Mouse (Mus musculus) liver, postnatal 0 days (tissue): ENCODE data around the gene Sptbn4. TPM values are rescaled to one million over a fixed set of nuclear protein-coding genes. Genes with fewer than 3 reads are reported as not detected.

ENCODE experiments used
- ATAC-seq: fragments of 200-750 bp; cut with Nextera tagmentation; 2 replicates; pipeline ENCODE4 v1.8.0; 2017; ENCODE audit warnings: mild to moderate bottlenecking, moderate library complexity
- DNase-seq: peaks from one replicate; pipeline ENCODE4 v3.0.0-alpha.2; 2016
- H3K27ac ChIP-seq: fragments of 300-500 bp; sonication (generic); 2 replicates; pipeline ENCODE4 v1.5.1; 2014; ENCODE audit warnings: antibody characterized with exemption, moderate library complexity, mild to moderate bottlenecking, low read depth
- H3K27me3 ChIP-seq: fragments of 300-500 bp; sonication (generic); 2 replicates; pipeline ENCODE4 v1.6.1; 2014; ENCODE audit warnings: low read length, control low read depth, mixed read lengths; ENCODE audit not compliant: insufficient read depth
- H3K36me3 ChIP-seq: fragments of 300-500 bp; sonication (generic); replicated peaks from 2 replicates; pipeline ENCODE4 v1.6.1; 2014; ENCODE audit warnings: mild to moderate bottlenecking, control low read depth, low read length, moderate library complexity, mixed read lengths; ENCODE audit not compliant: insufficient read depth
- H3K4me1 ChIP-seq: fragments of 300-500 bp; sonication (generic); 2 replicates; pipeline ENCODE4 v1.6.1; 2014; ENCODE audit warnings: antibody characterized with exemption, mild to moderate bottlenecking, control low read depth; ENCODE audit not compliant: insufficient read depth
- H3K4me2 ChIP-seq: fragments of 300-500 bp; sonication (generic); 2 replicates; pipeline ENCODE4 v1.6.1; 2014; ENCODE audit warnings: low read depth, mild to moderate bottlenecking, low read length, moderate library complexity, mixed read lengths
- H3K4me3 ChIP-seq: fragments of 300-500 bp; sonication (generic); 2 replicates; pipeline ENCODE4 v1.5.1; 2014; ENCODE audit warnings: low read depth, low read length
- H3K9ac ChIP-seq: fragments of 300-500 bp; sonication (generic); replicated peaks from 2 replicates; pipeline ENCODE4 v1.6.1; 2014; ENCODE audit warnings: mild to moderate bottlenecking, moderate library complexity
- H3K9me3 ChIP-seq: fragments of 300-500 bp; sonication (generic); 2 replicates; pipeline ENCODE4 v1.6.1; 2016; ENCODE audit warnings: mild to moderate bottlenecking, control low read depth, low read length, mixed read lengths
- CTCF ChIP-seq: sonication (generic); IDR thresholded peaks from 2 replicates; pipeline ENCODE4 v1.5.1; 2016; ENCODE audit warnings: antibody characterized with exemption, low read depth
- EP300 ChIP-seq: IDR thresholded peaks from 2 replicates; pipeline ENCODE4 v1.6.1; 2016; ENCODE audit warnings: antibody characterized with exemption, low read depth, mild to moderate bottlenecking
- WGBS: fragments of 180-500 bp; shearing (Covaris S2); extraction: QIAGEN DNeasy Blood & Tissue Kit; methylation state at CpG from one replicate; pipeline ENCODE4 v1.1.7; 2014; ENCODE audit not compliant: insufficient replicate concordance; 5-methylcytosine and 5-hydroxymethylcytosine counted together
- polyA plus RNA-seq: library from polyadenylated mRNA; unstranded; fragments of >200 nt; fragmentation: Nextera tagmentation; extraction: Ambion mirVana; gene quantifications from 2 replicates; pipeline ENCODE4 v1.2.1, GENCODE M21; 2015

Sptbn4 gene
- polyA plus RNA-seq, 1 experiment from 2014 or later, result 0.02 TPM

GRCm38 (mm10) chr7:27429135-27429534 is 18.4 kb downstream of the Sptbn4 start:
- no peak for DNase-seq
- H3K27ac ChIP-seq, result no peak overlapping the region
- no peak overlapping the region for H3K4me2 ChIP-seq
- H3K27me3 ChIP-seq, result peaks cover 11% of the 10 kb centered on the region
- no peak for ATAC-seq
- H3K9ac ChIP-seq, result no peak overlapping the region
- H3K9me3 ChIP-seq, result peaks cover 8% of the 10 kb centered on the region
- no peaks in the 10 kb centered on the region for H3K36me3 ChIP-seq
- 41% methylated on average over 2 of the region's 2 CpGs for WGBS
- TF ChIP-seq EP300, result no peak
- peak; percentile 45 for TF ChIP-seq CTCF
- no peak overlapping the region for H3K4me3 ChIP-seq
- no peaks in the 10 kb centered on the region for H3K4me1 ChIP-seq

- no peaks in the 10 kb centered on the region for H3K4me1 ChIP-seq
- no peaks in the 10 kb centered on the region for H3K36me3 ChIP-seq
- ATAC-seq, result no peak
- DNase-seq, result no peak
- no peak overlapping the region for H3K9ac ChIP-seq
- H3K9me3 ChIP-seq, result peaks cover 8% of the 10 kb centered on the region
- H3K27me3 ChIP-seq, result no peaks in the 10 kb centered on the region
- no peak overlapping the region for H3K4me2 ChIP-seq
- H3K4me3 ChIP-seq, result no peak overlapping the region
- no peak for TF ChIP-seq CTCF
- no peak for TF ChIP-seq EP300
- H3K27ac ChIP-seq, result no peak overlapping the region
- WGBS, result 68% methylated on average over 11 of the region's 11 CpGs
Observed at GRCm38 (mm10) chr7:27428002-27428401, 19.5 kb downstream of the Sptbn4 start.

GRCm38 (mm10) chr7:27427387-27427786 is 20.1 kb downstream of the Sptbn4 start:
- no peak overlapping the region for H3K27ac ChIP-seq
- no peak overlapping the region for H3K9ac ChIP-seq
- ATAC-seq (no peak), DNase-seq (no peak)
- H3K9me3 ChIP-seq, result peaks cover 8% of the 10 kb centered on the region
- no peak overlapping the region for H3K4me2 ChIP-seq
- no peaks in the 10 kb centered on the region for H3K27me3 ChIP-seq
- 54% methylated on average over 1 of the region's 1 CpGs for WGBS
- no peak overlapping the region for H3K4me3 ChIP-seq
- no peaks in the 10 kb centered on the region for H3K36me3 ChIP-seq
- H3K4me1 ChIP-seq, result no peaks in the 10 kb centered on the region
- TF ChIP-seq EP300 (no peak), CTCF (no peak)

- H3K4me2 ChIP-seq, result no peak overlapping the region
- DNase-seq (no peak), ATAC-seq (no peak)
- no peak overlapping the region for H3K27ac ChIP-seq
- H3K4me3 ChIP-seq, result no peak overlapping the region
- H3K9me3 ChIP-seq, result peaks cover under 1% of the 10 kb centered on the region; the same call in 1 of the 2 replicates
- H3K4me1 ChIP-seq, result no peaks in the 10 kb centered on the region
- no peaks in the 10 kb centered on the region for H3K36me3 ChIP-seq
- TF ChIP-seq CTCF (no peak), EP300 (no peak)
- no peaks in the 10 kb centered on the region for H3K27me3 ChIP-seq
- 84% methylated on average over 12 of the region's 12 CpGs for WGBS
- H3K9ac ChIP-seq, result no peak overlapping the region
Observed at GRCm38 (mm10) chr7:27423556-27424326, 23.7 kb downstream of the Sptbn4 start.

- Histone ChIP-seq H3K27me3 (no peaks in the 10 kb centered on the region), H3K9me3 (no peaks in the 10 kb centered on the region), H3K4me1 (no peaks in the 10 kb centered on the region), H3K9ac (no peak overlapping the region), H3K4me2 (no peak overlapping the region), H3K36me3 (no peaks in the 10 kb centered on the region), H3K27ac (no peak overlapping the region), H3K4me3 (no peak overlapping the region)
- DNase-seq, result no peak
- WGBS, result 78% methylated on average over 3 of the region's 3 CpGs
- TF ChIP-seq CTCF (peak; percentile 59), EP300 (no peak)
- no peak for ATAC-seq
Observed at GRCm38 (mm10) chr7:27419101-27419500, 28.4 kb downstream of the Sptbn4 start.

GRCm38 (mm10) chr7:27417151-27417550 is 30.3 kb downstream of the Sptbn4 start:
- Histone ChIP-seq H3K4me2 (no peak overlapping the region), H3K9me3 (no peaks in the 10 kb centered on the region), H3K9ac (no peak overlapping the region), H3K4me1 (no peaks in the 10 kb centered on the region), H3K27ac (no peak overlapping the region), H3K27me3 (0 out of 2 replicates have a peak, but pooled peaks cover 2% of the 10 kb centered on the region), H3K36me3 (no peaks in the 10 kb centered on the region), H3K4me3 (no peak overlapping the region)
- no peak for DNase-seq
- ATAC-seq, result no peak
- WGBS, result 50% methylated on average over 2 of the region's 2 CpGs
- no peak for TF ChIP-seq CTCF
- TF ChIP-seq EP300, result no peak
